Mouse (Mus musculus) hematopoietic stem cell, adult 5-6 weeks (primary cell): ENCODE data around the gene Ttc8. TPM values are rescaled to one million over a fixed set of nuclear protein-coding genes. Genes with fewer than 3 reads are reported as not detected.

Source experiments
- ATAC-seq, 2 experiments: fragments of 125-278 bp in 1 of 2; replicated peaks in 1 of 2; 2 replicates each; pipeline ENCODE4 v1.8.0; 2016 to 2017; ENCODE audit warnings: inconsistent platforms in 2 of 2, mild to moderate bottlenecking in 2 of 2, moderate number of reproducible peaks in 2 of 2, low read depth in 1 of 2, moderate TSS enrichment in 1 of 2; ENCODE audit not compliant: low FRiP score in 2 of 2, poor library complexity in 2 of 2, severe bottlenecking in 2 of 2, insufficient read depth in 1 of 2, low TSS enrichment in 1 of 2
- total RNA-seq: library from RNA; stranded (forward); fragments of 172-1452, 232-1000 nt; gene quantifications from 2 replicates; pipeline ENCODE4 v1.2.3, GENCODE M21; 2017

Gene Ttc8
- total RNA-seq, 1 experiment from 2014 or later = 27.5 TPM

DNA sequence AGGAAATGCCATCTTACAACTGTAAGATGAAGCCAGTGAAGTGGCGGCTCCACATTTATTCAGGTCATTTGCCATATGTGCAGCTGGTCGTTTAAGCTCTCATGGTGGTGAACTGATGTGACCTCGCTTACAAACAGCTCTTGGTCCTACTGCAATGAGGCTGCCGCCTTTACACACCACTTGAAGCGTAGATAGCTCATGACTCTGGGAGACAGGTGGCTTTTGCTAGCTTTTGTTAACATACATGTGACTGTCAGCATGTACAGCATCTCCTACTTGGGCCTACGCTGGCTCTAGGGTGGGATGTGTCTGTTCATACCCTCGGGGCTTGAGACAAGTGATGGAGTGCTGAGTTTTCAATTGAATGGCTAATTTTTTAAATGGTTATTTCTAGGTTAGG lies 40.6 kb downstream of the Ttc8 start:
- ATAC-seq = no peak

DNA sequence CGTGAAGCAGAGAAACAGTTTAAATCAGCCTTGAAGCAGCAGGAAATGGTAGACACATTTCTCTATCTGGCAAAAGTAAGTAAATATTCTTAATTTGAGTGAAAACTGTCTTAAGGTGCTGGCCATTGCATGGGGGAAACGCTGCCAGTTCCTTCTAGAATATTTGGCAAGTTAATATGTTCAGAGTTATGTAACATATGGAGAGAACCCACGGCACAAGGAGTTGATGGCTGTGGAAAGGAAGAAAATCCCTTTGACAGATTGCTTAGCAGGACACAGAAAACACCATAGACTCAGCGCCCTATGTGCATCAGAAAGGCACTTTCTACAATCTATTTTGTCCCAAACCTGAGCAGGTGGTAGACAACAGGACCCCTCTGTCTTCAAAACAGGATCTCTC lies 41.0 kb downstream of the Ttc8 start:
- no peak for ATAC-seq

DNA sequence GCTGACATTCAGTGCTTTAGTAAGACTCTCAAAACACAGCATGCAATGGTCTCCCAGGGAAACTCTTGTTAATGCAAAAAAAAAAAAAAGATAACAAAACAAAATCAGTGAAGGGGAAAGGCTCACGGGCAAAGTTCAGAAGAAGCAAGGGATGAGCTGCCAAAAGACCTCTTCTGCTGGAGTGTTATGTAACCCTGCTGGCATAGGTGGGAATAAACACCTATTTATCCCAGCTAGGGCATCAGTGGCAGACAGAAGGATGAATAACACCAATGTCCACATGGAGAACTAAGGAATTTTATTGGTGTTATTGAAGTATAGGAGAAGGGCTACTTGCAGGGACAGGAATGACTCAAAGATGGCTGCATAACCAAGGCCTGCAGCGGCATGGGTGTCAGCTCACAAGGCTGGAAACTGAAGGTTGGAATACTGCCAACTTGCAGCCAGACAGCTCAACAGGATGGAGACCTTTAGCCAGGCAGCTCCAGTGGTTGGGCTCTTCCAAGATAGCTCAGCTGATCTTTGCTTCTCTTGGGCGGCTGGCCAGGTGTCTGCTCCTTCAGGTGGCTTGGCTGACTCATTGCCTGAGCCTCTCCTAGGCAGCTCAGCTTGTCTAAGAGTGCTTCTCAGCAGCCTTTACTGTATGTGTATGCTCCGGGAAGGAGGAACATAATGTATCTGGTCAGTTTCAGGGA lies 45.2 kb downstream of the Ttc8 start:
- ATAC-seq = no peak

DNA sequence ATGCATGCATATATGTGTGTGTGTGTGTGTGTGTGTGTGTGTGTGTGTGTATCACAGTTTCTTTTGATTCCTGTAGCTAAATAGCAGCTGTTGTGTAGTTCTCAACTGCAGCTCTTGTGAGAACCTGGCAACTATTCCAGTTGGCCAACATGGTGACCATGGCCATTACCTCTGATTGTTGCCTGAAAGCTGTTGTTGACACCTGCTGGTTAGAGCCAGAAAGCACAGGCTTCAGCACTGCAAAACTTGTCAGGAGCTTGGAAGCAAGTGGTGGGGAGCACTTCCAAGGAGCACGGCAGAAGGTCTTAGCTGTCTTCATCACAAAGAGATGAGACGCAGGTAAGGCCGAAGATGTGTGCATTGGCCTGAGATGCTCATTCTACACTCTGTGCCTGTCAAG lies 51.9 kb downstream of the Ttc8 start:
- no peak for ATAC-seq

DNA sequence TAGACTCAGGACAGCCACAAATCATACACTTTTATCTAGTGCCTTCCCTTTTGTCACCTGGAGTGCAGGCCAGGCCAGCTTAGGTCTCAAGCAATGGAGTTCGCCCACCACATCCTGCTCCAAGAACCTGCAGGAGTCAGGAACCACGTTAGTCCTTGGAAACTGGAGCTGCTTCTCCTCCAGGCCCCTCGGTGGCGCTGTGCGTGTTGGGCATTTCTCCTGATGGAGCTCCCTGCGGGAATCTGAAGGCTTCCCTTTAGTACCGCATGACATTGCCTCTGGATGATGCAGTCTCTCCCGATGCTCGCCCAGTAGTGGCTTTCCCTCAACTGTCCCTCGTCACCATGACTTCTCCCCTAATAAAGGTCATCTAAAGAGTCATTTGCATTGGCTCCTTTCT lies 53.1 kb downstream of the Ttc8 start:
- ATAC-seq = no peak

DNA sequence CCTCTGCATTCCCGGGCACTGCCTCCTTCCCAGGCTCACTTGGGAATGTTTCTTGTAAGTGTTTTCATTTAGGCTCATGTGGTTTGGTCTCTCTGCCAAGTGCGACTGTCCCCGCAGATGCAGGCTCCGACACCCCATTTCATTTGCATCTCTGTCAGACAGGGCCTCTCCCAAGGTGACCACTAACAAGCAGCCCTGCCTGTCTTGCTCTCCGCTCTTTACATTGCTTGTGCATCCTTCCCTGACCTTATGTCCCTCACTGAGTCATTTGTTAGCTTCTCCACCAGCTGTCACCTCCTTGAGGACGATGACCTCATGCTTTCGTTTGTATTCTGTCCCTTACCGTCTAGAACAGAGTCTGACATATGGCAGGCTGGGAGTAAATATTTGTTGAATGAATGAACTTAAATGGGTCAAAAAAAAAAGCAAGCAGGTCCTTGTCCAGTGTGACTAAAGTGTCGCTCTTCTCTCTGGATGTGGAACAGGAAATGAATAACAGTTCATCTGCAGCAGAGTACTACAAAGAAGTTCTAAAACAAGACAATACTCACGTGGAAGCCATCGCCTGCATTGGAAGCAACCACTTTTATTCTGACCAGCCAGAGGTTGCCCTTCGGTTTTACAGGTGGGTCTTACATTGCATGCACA lies 53.9 kb downstream of the Ttc8 start:
- no peak for ATAC-seq

DNA sequence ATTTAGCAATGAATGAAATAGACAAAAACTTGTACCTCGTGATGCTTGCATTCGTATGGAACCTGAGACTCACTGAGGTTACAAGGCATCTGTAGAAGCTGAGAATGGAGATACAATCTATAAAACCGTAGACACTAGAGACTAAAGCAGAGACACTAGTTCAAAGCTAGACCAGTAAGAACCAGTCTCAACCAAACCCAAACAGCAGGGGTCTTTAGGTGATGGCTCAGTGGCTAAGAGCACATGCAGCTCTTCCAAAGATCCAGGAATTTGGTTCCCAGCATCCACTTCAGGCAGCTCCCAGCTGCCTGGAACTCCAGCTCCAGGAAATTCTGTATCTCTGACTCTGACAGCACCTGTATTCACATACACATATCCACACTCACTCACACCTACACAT lies 60.7 kb downstream of the Ttc8 start:
- no peak for ATAC-seq

DNA sequence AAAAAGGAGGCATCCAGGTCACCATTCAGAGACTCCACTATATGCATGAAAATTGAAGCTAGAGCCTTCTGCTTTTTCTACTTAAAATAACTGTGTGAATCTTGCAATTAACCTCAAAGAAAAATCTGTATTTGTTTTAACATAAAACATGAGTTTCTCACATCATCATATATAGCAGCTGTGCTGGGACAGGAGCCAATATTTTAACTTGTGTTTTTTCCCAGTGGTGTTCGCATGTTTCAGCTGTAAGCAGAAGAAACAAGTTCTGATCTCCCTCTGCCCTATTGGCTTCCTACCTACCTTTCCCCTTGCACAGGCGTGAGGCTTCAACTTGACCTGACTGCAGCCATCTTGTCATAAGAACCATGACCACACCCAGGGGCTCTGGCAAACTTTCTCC lies 64.4 kb downstream of the Ttc8 start:
- ATAC-seq = no peak

DNA sequence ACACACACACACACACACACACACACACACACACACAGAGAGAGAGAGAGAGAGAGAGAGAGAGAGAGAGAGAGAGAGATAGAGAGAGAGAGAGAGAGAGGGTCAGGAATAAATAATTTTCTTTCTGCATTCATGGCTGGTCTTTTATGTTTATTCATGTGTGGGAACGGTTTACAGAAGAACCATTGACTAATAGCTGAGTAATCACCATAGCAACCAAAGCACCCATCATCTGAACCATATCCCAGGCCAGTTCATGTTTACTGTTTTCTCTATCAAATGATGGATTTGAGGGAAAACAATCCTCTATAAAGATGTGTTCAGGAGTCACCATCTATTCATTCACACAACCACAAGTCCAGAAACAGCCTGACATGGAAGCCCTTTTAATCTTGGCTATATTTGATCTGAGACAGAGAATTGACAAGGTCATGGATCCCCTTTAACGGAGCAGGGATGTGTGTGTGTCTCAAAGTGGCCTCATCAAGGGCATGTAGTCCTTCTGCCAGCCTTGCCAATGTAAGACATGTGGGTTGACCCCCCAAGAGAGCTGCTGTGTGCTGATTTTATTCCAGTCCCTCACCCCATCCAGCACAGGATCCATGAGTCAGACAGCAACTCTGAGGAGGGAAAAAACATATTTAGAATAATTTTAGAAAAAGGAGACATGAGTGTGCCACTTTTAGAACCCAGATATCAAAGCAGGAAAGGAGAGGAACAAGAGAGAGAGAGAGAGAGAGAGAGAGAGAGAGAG lies 70.9 kb downstream of the Ttc8 start:
- ATAC-seq = no peak

DNA sequence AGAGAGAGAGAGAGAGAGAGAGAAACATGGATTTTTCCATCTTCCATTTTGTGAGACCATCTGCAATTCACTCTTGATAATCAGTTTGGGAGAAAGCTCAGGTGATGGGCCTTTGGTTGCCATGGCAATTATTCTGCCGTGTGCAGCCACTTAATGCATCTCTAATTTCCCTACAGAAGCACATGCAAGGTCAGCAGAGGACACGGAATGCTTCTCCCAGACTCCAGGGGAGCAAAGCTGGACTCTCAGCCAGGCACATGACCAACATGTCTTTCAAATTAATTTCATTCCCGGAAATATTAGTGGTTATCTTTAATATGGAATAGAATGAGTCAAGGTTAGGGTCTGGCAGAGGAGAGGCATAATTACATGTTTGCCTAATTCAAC lies 71.4 kb downstream of the Ttc8 start:
- ATAC-seq = no peak

DNA sequence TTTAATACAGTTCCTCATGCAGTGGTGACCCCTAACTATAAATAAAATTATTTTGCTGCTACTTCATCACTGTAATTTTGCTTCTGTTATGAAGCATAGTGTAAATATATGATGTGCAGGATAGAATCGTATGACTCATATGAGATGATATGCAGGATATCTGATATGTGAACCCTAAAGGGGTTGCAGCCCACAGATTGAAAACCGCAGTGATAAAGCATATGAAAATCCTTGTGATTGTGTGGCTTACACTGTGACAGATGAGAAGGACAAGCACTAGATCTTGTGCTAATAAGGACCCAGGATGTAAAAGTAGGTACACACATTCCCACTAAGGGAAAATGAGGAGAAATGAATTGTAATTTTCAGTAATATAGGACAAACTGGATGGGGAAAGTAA lies 73.4 kb downstream of the Ttc8 start:
- no peak for ATAC-seq

DNA sequence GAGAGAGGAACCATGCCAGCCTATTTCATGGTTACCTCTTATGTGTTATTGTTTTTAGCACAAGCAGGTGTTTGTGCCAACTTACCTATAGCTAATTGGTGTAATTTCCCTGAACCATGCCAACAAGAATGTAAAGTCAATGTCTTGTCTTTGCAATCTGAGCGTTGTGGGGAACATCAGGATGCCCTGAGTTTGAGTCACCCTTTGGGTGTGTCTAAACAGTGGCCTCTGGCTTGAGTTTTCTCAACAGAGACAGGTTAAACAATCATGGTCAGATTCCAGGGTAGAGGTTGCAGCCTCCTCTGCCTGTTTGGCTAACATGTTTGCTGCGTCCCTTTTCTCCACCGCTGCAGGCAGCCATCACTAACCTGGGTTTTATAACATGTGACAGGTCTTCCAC lies 74.0 kb downstream of the Ttc8 start:
- no peak for ATAC-seq

DNA sequence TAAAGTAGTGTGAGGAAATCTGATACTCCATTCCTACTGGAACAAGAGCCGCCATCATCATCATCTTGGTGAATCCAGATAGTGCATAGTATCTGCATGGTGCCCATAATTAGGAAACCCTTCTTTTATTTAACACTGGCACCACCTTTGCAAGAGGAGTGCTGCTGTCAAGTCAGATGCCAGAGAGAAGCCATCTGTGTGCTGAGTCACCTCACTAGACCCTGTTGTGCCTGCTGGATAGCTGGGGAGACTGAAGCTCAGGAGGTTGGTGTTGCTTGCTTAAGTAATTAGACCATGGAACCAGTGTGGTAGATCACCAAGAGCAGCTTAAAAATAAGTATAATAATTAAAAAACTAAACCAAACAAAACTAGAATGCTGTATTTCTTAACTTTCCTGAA lies 75.5 kb downstream of the Ttc8 start:
- ATAC-seq = no peak

DNA sequence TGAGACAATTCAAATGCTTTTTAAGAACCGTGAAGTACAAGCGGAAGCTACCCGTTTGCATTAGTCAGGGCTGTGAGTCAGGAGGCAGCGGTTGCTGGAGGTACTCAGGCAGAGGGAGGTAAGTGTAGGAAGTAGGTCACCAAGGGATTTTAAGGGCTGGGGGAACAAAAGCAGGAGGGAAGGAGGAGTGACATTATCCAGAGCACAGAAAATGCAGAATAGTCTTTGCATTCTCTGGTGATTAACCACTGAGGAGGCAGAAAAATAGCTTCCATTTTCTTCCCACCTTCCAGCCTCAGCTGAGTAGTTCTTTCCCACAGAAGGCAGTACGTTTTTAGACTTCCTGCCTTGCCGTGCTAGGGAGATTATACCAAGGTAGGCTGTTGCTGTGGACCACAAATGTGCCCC lies 76.2 kb downstream of the Ttc8 start:
- peak; percentile 48 to 72; a peak in 3 of 4 replicates for ATAC-seq

DNA sequence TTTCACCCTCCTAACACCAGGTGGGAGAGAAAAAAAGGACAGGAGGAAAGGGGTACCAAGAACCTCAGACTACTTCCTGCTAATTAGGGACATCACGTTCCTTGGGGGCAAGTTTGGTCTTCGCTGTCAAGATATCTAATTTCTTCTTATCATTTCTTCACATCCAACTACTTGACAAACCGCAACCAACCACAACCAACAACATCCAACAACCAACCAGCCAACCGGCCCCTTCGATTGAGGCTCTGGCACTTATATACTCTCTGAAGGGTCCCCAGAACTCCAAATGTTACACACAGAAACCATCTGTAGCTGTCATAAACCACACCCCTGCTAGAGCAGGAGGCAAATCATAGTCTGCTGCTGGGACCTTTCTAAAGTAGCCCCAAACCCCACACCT lies 76.7 kb downstream of the Ttc8 start:
- ATAC-seq = peak in 1 of 2 experiments; percentile 22; a peak in 2 of 4 replicates

DNA sequence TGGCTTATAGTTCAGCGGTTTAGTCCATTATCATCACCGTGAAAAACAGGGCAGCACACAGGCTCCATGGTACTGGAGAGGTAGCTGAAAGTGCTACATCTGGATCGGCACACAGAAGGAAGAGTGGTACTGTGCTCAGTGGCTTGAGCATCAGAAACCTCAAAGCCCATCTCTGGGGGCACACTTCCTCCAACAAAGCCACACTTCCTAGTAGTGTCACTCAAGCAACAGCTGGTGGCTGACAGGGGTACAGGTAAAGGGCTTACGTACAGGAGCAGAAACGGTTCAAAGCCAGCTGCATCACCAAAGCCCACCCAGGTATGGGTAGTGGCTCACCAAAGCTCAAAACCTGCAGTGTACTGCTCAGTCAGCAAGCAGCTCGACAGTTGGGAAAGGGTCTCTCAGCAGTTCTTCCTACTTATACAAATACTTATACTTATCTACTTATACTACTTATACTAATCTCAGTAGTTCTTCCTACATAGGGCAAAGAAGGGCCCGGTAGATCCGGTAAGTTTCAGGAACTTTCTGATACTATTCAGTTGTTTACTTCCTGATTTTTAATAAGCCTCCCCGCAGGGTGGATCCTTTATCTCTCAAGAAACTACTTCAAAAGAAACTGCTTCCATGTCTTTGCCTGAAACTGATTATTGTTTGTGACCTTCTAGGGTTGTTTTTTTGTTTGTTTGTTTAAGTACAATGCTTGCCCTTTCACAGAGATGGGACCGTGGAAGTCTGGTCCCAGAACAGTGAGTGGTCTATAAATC lies 78.5 kb downstream of the Ttc8 start:
- peak; percentile 29 to 58; a peak in 3 of 4 replicates for ATAC-seq

DNA sequence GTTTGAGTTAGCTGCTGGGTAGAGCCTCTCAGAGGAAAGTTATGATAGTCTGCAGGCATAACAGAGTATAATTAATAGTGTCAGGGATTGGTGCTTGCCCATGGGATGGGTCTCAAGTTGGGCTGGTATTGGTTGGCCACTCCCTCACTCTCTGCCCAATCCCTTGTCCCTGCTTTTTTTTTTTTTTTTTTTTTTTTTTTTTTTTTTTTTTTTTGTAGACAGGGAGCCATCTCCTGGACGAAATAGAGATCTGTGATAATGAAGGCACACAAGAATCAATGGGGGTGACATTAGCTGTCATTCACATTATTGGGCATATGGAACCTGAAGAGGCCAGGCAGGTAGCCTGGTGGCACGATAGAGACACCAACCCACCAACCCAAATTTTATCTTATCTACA lies 79.9 kb downstream of the Ttc8 start:
- no peak for ATAC-seq

DNA sequence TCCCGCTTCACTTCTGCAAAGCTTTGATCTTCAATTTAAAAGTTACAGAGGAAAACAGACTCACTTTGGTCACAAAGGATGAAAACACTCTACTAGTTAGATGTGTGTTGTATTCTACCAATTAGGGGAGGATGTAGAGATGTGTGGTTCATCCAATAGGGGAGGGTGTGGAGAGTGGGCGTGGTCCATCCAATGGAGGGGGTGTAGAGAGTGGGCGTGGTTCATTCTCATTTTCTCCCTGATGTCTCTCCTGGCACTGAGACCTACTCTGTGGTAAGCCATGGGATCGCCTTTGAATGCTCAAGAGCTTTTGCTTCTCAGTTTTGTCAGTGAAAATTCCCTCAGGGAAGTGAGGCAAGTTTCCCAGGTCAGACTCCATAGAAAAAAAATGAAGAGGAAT lies 82.7 kb downstream of the Ttc8 start:
- no peak for ATAC-seq
